In the genomic region with DNA sequence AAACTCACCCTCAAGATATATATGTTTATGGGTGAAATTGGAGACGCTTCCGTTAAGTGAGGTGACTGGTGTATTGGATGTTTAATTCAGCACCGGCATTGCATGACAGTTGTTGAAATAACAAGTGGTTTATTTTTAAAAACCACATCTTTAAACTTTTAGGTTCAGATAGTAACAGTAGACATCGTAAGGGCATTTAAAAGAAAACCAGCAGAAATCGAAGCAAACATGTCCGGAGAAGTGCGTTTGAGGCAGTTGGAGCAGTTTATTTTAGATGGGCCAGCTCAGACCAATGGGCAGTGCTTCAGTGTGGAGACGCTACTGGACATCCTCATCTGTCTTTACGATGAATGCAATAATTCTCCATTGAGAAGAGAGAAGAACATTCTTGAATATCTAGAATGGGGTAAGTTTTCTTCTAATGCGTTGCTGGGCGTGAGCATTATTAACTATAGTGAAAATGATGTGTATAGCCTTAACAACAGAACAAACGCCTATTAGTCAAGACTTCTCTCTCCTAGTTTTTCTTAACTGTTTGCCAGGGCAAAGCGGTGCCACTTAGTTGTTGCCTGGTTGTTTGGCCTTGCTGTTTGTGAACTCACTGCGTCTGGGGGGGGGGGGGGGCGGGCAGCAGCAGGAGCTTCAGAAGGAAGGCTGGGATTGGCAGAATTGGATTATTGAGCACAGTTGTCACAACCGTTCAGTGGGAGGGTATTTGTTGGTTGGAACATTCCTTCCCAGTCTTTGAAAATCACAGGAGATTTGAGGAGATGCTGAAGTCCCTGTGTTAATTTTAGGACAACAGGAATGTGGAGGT, we compare ENCODE assay signal across 8 mouse cellular contexts. TPM values are rescaled to one million over a fixed set of nuclear protein-coding genes. Genes with fewer than 3 reads are reported as not detected.
DNase-seq lines count a peak whose midpoint lies in the region; ATAC-seq and TF ChIP-seq lines count a peak whose summit lies in the region.

No protein-coding gene starts in this region.

- peak overlapping the region; percentile 77 for H3K4me2 ChIP-seq in forebrain, embryonic 12.5 days
- H3K4me2 ChIP-seq in limb, embryonic 13.5 days (replicated peaks): peak overlapping the region; percentile 85

- peak; percentile 26 for DNase-seq in layer of hippocampus, adult 11-12 months (ENCODE audit: low spot score)
- DNase-seq in layer of hippocampus, adult 9-10 months (ENCODE audit: low spot score): no peak
- peak; percentile 58 for DNase-seq in retina, postnatal 1 day
- DNase-seq in kidney, postnatal 14 days: no peak
- no peak for DNase-seq in gastrocnemius, postnatal 10 days

- no peak for TF ChIP-seq POLR2A in bone marrow, adult 2 months (IDR thresholded peaks at IDR 0.05; ENCODE audit: borderline replicate concordance, control insufficient read depth, low read depth, low read length)

- peak overlapping the region; percentile 74 for H3K4me3 ChIP-seq in bone marrow, adult 2 months (replicated peaks; ENCODE audit: control insufficient read depth, low read depth, low read length)
- H3K4me3 ChIP-seq in forebrain, embryonic 12.5 days (replicated peaks): peak overlapping the region; percentile 78
- peak overlapping the region; percentile 77 for H3K4me3 ChIP-seq in limb, embryonic 13.5 days

- H3K27me3 ChIP-seq in forebrain, embryonic 12.5 days: 0 out of 2 replicates have a peak, but pooled peaks cover 3% of the 10 kb centered on the region
- no peaks in the 10 kb centered on the region for H3K27me3 ChIP-seq in limb, embryonic 13.5 days

- peak overlapping the region; percentile 95 for H3K9ac ChIP-seq in forebrain, embryonic 12.5 days
- peak overlapping the region; percentile 63 for H3K9ac ChIP-seq in limb, embryonic 13.5 days

- H3K4me1 ChIP-seq in bone marrow, adult 2 months (ENCODE audit: control insufficient read depth, insufficient read depth, low read length): no peaks in the 10 kb centered on the region; the same call in 1 of the 2 replicates
- peaks cover 34% of the 10 kb centered on the region for H3K4me1 ChIP-seq in forebrain, embryonic 12.5 days
- H3K4me1 ChIP-seq in limb, embryonic 13.5 days: peaks cover 38% of the 10 kb centered on the region

- H3K36me3 ChIP-seq in forebrain, embryonic 12.5 days (replicated peaks): no peaks in the 10 kb centered on the region
- H3K36me3 ChIP-seq in limb, embryonic 13.5 days: no peaks in the 10 kb centered on the region

- H3K9me3 ChIP-seq in forebrain, embryonic 12.5 days: no peaks in the 10 kb centered on the region
- no peaks in the 10 kb centered on the region for H3K9me3 ChIP-seq in limb, embryonic 13.5 days

- WGBS in bone marrow, adult 2 months: 6% methylated on average over 16 of the region's 16 CpGs
- WGBS in forebrain, embryonic 12.5 days: 2% methylated on average over 16 of the region's 16 CpGs
- WGBS in limb, embryonic 13.5 days: 3% methylated on average over 16 of the region's 16 CpGs

- TF ChIP-seq CTCF in bone marrow, adult 2 months (IDR thresholded peaks at IDR 0.05; ENCODE audit: control insufficient read depth, insufficient read depth, low read length): no peak

- no peak for ATAC-seq in forebrain, embryonic 12.5 days (ENCODE audit: low FRiP score)
- ATAC-seq in limb, embryonic 13.5 days (ENCODE audit: low FRiP score, low read depth): no peak

- no peak overlapping the region for H3K27ac ChIP-seq in bone marrow, adult 2 months (ENCODE audit: control insufficient read depth, insufficient read depth, low read depth, low read length, poor library complexity)
- H3K27ac ChIP-seq in forebrain, embryonic 12.5 days: no peak overlapping the region
- H3K27ac ChIP-seq in limb, embryonic 13.5 days: no peak overlapping the region

RNA-seq across cellular contexts. Expression of a gene that starts 0.8 kb away (rescaled TPM):
- 5.1 and 8.7 TPM in 2 replicates for polyA plus RNA-seq in bone marrow, adult 2 months (2011; ENCODE audit: insufficient read depth, insufficient read length, low replicate concordance, missing spikeins)
- 18.5 and 24.0 TPM in 2 replicates for polyA plus RNA-seq in forebrain, embryonic 12.5 days (2016; fragmentation: Nextera tagmentation; extraction: Ambion mirVana)
- 20.4 and 22.3 TPM in 2 replicates for polyA plus RNA-seq in limb, embryonic 13.5 days (2015; fragmentation: Nextera tagmentation; extraction: Ambion mirVana)
- 10 to 100 TPM; 34.9 to 43.3 TPM for total RNA-seq in gastrocnemius, postnatal 10 days (2021)

Comparison
In these comparisons a context has a peak if more than half of its experiments do, and no peak if none do; other contexts are left out.
1. DNase-seq: peak in layer of hippocampus, adult 11-12 months (single experiment) and retina, postnatal 1 day (single experiment); none in layer of hippocampus, adult 9-10 months (single experiment), kidney, postnatal 14 days (single experiment) and gastrocnemius, postnatal 10 days (single experiment).
2. Peak in every context shown above with its lines, with median percentiles within 50 percentile points of each other: H3K4me3 ChIP-seq.